Mouse (Mus musculus) cerebellum, adult 2 months (tissue): ENCODE measurements around the gene Tnfrsf9.

Experiments used
- CTCF ChIP-seq: fragments of 200-500 bp; IDR thresholded peaks from 2 replicates; pipeline ENCODE4 v1.5.1; 2011; ENCODE audit warnings: low read depth, mild to moderate bottlenecking, control low read depth, low read length, moderate library complexity, borderline replicate concordance; ENCODE audit not compliant: insufficient read depth
- POLR2A ChIP-seq: fragments of 200-500 bp; IDR thresholded peaks from 2 replicates; pipeline ENCODE4 v1.6.1; 2011; ENCODE audit warnings: low read length, control low read depth, borderline replicate concordance; ENCODE audit not compliant: insufficient read depth

GRCm38 (mm10) chr4:150980153-150980552, 65.8 kb downstream of the Tnfrsf9 start:
- TF ChIP-seq CTCF, result no peak
- no peak for TF ChIP-seq POLR2A
